Mouse (Mus musculus) B cell, adult 67 days (primary cell): Measurements from ENCODE around the gene Gm21905. TPM values are rescaled to one million over a fixed set of nuclear protein-coding genes. Genes with fewer than 3 reads are reported as not detected.

Experiments used
- total RNA-seq, 2 experiments: library from RNA; stranded (reverse); gene quantifications; 4 replicates each; pipeline ENCODE4 v1.2.4; 2023

Gm21905 gene
- total RNA-seq, result not detected

GRCm38 (mm10) chr5:67946321-67946720 is at the start of gene Gm21905:
Gm21905 (minus strand) TSS chr5:67946421.

GRCm38 (mm10) chr5:67941369-67941768 is 4.9 kb downstream of the Gm21905 start, which contains the start of gene Gm5108:
Gm5108 (plus strand) TSS chr5:67941669.

Other genes starting within 250 kb of the Gm21905 start
- 100 to 1,000 TPM; 127 to 135 TPM for gene Atp8a1, start 99.0 kb downstream of the Gm21905 start, total RNA-seq
- not detected for gene Gm5108, start 4.8 kb downstream of the Gm21905 start, total RNA-seq
- gene Grxcr1, start 85.4 kb upstream of the Gm21905 start, total RNA-seq, result not detected